Mouse (Mus musculus) spleen, postnatal 36 days (tissue): ENCODE measurements around the gene Crabp2.

ENCODE experiments used
- DNase-seq, 2 experiments: peaks; one replicate each; pipeline ENCODE4 v3.0.0; 2022; ENCODE audit warnings: low spot score in 2 of 2, mixed read lengths in 1 of 2

Gene Crabp2

GRCm38 (mm10) chr3:87958476-87958875 is 10.0 kb downstream of the Crabp2 start:
- no peak for DNase-seq

GRCm38 (mm10) chr3:87958967-87959366 is 10.5 kb downstream of the Crabp2 start:
- DNase-seq = no peak

GRCm38 (mm10) chr3:87959371-87959770 is 10.9 kb downstream of the Crabp2 start:
- DNase-seq = no peak

GRCm38 (mm10) chr3:87960191-87960585 is 11.7 kb downstream of the Crabp2 start:
- DNase-seq = no peak

DNA sequence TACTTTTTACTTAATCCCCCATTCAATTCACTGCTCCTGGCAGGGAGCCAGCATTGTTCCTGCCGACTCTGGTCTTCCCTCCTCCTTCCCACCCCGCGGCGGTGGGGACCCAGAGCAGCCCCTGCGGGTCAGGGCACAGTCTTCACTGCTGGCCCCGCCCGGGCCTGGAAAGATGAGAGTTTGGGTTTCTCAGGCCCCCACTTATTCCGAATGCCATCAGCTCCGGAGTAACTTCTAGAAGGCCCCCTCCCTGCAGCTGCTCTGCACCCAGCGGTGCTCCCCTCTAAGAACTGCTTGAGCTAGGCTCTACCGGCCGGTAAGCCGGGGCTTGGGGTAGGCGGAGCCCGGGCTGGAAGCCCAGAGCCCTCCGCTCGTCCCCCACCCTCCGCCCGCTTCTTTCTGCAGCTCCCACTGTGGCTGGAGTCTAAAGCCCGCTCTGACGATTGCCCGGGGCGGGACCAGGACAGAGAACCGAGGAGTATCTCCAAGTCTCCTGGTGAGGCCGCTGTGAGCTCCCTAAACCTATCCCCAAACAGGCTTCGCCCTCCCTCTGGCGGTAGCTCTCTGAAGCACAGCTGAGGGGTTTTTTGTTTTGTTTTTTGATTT is 12.2 kb downstream of the Crabp2 start:
- DNase-seq = peak; percentile 61 to 63

DNA sequence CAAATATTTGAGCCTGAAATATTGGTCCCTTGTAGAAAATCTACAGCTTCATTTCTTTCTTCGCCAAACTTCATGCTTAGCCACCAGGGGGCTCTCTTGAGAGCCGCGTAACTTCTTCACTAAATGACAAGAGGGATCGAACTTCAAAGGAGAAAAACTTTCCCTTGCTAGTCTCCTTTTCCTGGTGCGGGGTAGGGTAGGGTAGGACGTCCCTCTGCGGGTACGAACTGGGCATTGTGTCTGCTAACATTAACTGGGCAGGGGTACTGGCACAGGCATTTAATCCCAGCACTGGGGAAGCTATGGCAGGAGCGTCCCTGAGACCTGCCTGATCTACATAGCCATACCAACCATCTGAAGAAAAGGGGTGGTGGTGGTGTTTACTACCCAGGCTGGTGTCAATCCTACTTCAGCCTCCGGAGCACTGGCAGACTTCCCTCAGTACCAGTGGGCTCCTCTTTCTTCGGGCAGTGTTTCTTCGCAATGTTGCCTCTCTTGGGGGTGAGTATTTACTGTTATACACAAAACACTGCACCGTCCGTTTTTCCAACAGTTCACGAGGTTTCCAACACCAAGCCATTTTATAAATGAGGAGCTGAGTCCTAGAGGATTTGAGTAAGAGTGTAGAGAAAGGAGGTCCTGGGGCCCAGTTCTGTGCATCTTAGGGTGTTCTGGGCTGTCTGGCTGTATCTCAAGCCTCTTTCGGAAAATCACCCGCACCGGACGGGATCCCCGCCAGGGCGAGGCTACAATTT is 21.9 kb downstream of the Crabp2 start:
- DNase-seq = peak; percentile 12 to 24

DNA sequence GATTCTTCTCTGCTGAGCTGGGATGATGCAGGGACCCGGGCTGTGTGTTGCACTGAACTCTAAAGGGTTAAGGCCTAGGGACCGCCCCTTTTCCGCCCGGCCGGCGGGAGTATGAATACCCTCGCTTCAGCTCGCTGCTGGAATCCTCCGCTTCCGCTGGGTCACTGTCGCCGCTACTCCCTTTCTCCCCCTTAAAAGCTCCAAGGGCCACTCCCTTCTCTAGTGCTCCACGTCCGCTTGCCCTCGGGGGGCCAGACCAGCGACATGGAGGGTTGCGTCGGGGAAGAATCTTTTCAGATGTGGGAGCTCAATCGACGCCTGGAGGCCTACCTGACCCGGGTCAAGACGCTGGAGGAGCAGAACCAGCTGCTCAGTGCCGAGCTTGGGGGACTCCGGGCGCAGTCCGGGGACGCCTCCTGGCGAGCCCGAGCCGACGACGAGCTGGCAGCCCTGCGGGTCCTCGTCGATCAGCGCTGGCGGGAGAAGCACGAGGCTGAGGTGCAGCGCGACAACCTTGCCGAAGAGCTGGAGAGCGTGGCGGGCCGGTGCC is 22.5 kb downstream of the Crabp2 start, which contains the start of gene Nes:
Gene Nes (plus strand): TSS at position 140 of the 550 bp plus-strand sequence.
- DNase-seq = no peak

GRCm38 (mm10) chr3:87971489-87972202 is 23.2 kb downstream of the Crabp2 start:
- DNase-seq = no peak

GRCm38 (mm10) chr3:87972203-87972664 is 23.8 kb downstream of the Crabp2 start:
- DNase-seq = no peak

- no peak for DNase-seq
Observed at GRCm38 (mm10) chr3:87972776-87973175, 24.3 kb downstream of the Crabp2 start.

DNA sequence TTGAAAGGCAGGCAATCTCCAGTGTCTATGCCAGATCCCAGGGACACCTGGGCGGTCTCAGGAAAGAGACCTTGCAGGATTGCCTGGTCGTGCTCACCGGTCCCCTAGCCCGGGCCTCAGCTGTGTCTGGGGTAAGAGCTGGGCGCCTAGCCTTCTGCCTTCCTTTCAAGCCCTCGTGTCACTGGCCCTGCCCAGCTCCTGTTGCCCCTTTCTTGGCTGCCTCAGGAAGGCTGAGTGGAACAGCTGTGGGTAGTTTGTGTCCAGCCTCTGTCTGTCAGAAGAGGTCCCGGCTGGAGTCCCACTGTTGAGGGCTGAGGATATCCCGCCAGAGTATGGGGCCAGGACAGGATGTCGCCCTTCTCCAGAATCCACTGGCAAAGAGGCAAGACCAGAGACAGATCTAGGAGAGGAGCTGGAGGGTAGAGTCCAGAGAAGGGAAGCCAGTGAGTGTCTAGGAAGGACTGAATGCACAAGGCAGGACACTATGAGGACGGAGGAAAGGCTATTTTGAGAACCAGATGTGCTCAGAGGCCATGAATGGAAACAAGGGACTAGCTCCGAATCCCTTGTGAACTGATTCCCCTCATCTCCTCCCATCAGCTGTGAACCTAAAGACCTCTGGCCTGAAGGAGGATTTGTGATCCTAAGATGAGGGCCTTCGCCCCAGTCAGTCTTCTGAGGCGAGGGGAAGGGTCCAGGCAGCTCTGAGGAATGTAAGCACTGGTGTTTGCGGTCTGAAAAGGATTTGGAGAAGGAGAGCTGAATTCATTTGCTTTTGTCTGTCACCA is 25.3 kb downstream of the Crabp2 start:
- DNase-seq = no peak

GRCm38 (mm10) chr3:87974381-87974987 is 26.0 kb downstream of the Crabp2 start:
- DNase-seq = no peak

DNA sequence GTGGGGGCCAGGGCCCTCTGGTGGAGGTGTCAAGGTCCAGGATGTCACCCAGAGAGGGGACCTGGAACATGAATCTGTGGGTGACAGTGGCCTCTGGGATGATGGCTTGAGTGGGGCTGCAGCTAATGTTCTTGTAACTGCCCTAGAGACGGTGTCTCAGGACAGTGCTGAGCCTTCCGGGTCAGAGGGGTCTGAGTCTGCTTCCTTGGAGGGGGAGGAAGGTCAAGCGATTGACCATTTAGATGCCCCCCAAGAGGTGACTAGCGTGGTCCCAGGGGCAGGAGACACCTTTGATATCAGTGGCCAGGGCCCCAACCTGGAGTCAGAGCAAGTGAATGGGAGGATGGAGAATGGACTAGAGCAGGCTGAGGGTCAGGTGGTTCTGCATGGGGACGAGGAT is 31.0 kb downstream of the Crabp2 start:
- no peak for DNase-seq

DNA sequence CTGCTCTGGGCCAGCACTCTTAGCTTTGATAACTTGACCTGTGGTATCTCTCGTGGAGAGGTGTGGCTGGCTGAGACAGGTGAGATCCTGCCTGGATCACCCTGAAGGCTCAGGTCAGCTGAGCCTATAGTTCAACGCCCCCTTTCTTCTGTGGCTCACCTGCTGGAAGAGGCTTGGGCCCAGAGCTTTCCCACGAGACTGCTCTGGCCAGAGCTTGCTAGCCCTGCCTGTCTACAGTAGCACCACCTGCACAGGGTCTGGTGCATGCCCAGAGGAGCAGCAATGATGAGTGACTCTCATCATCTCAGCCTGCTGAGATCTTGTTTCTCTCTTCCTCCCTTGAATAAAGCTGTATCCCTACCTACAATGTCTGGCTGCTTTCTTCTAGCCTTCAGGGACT is 31.6 kb downstream of the Crabp2 start:
- no peak for DNase-seq

DNA sequence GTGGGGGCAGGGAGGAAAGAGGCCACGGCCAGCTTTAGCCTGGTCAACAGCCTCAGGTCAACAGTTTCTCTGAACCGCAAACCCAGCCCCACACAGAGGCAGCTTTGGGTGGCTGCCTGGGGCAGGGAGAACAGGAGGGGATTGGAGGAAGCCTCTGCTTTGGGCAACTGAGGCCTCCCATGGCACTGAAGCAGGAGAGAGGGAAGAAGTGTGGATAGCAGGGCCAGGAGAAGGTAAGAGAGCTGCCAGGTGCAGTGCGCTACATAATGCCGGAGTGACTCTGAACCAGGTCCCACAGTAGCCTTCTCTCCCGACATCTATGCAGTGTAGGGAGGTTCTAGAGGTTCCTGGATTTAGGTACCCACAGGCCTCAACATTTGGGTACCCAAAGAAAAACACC is 32.3 kb downstream of the Crabp2 start:
- no peak for DNase-seq

DNA sequence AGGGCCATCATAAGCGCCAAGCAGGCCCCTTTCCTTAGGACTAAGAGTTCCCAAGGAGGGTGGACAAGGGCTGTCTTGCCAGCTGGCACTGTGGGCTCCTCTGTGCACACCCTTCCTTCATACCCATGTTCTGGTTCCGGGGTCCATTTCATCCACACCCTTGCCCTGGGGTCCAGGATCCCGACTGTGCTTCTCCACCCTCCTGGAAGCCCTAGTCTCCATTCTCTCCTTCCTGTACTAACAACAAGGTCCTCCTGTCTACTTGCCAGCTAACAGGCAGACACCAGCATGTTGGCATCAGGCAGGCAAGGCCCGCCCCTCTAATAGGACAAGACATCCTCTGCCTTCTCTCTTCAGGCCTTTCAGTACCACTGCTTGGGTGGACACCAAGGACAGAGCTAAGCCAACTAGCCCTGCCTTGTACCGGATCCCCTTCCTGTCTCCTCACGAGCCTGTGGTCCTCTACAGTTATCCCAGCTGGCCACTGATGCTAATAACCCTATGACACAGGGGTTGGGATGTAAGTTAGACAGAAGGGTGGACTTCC is 32.8 kb downstream of the Crabp2 start:
- no peak for DNase-seq

DNA sequence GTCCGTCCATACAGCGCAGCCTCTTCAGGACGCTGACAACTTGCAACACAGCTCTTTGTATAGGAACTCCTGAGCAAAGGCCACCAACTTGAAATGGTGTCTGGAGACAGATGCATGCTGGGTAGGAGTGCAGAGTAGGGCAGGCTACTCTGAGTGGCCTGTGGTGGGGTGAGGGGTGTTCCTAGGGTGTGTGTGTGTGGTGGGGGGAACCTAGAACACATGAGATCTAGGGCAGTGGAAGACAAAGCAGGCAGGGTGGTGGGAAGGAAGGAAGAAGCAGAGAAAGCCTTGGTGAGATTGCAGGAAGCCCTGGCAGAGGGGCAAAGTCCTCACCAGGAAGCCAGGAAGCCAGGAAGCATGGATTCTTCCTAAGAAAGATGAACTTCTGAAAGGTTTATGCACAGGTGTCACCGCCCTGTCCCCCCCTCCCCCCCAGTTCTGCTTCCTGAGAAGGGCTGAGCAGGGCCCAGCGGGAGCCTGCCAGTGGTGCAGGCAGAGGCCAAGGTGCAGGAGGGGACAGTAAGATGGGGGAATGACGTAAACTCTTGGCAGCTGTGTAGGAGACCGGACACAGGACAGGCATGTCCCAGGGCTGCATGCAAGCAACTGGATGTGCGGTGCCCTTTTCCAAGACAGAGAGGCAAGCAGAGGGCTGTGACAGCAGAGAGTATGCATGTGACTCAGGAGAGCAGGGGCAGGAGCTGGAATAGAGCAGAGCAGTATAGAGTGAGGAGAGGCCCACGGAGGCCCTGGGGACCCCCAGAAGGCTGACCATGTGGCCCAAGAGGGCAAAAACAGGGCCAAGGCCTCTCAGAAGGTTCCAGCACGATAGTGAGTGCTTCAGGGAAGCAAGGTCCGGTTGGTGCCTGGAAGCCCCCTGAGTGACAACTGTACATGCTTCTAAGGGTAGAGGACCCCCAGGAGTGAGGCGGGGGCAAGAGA is 33.7 kb downstream of the Crabp2 start:
- no peak for DNase-seq

GRCm38 (mm10) chr3:87982836-87983601 is 34.6 kb downstream of the Crabp2 start:
- DNase-seq = peak in 1 of 2 experiments; percentile 12

- no peak for DNase-seq
Observed at GRCm38 (mm10) chr3:87983627-87984026, 35.2 kb downstream of the Crabp2 start.
